Mouse (Mus musculus): ENCODE results near the gene Znfx1. TPM values are rescaled to one million over a fixed set of nuclear protein-coding genes. Genes with fewer than 3 reads are reported as not detected.
"Not testable (repeated sequence)": the region's sequence is repeated elsewhere in the genome, so short reads cannot be mapped to it uniquely, and the experiment has no call there.

The Znfx1 gene
- polyA plus RNA-seq, 1 experiment from 2014 or later = 6.5 TPM

GRCm38 (mm10) chr2:167028553-167028952 lies 34.3 kb downstream of the Znfx1 start:
- no peaks in the 10 kb centered on the region for H3K9me3 ChIP-seq
- peaks cover 96% of the 10 kb centered on the region for H3K36me3 ChIP-seq
- DNase-seq (ENCODE audit: low spot score) = no peak
- WGBS = 97% methylated on average over 7 of the region's 7 CpGs
- H3K4me3 ChIP-seq = no peak overlapping the region
- no peaks in the 10 kb centered on the region for H3K4me1 ChIP-seq
- no peak overlapping the region for H3K27ac ChIP-seq
- no peaks in the 10 kb centered on the region for H3K27me3 ChIP-seq (ENCODE audit: insufficient read depth, poor library complexity, severe bottlenecking)

- peaks cover 67% of the 10 kb centered on the region for H3K36me3 ChIP-seq
- no peak overlapping the region for H3K27ac ChIP-seq
- H3K9me3 ChIP-seq = no peaks in the 10 kb centered on the region
- DNase-seq (ENCODE audit: low spot score) = no peak
- WGBS = 92% methylated on average over 10 of the region's 10 CpGs
- no peak overlapping the region for H3K4me3 ChIP-seq
- H3K4me1 ChIP-seq = peaks cover 16% of the 10 kb centered on the region
- no peaks in the 10 kb centered on the region for H3K27me3 ChIP-seq (ENCODE audit: insufficient read depth, poor library complexity, severe bottlenecking)
Measured at GRCm38 (mm10) chr2:167019396-167019795, 43.4 kb downstream of the Znfx1 start.

- Histone ChIP-seq H3K4me1 (peaks cover 16% of the 10 kb centered on the region), H3K27ac (peak overlapping the region; percentile 84), H3K4me3 (peak overlapping the region; percentile 93), H3K27me3 (ENCODE audit: insufficient read depth, poor library complexity, severe bottlenecking) (no peaks in the 10 kb centered on the region), H3K36me3 (peaks cover 32% of the 10 kb centered on the region), H3K9me3 (no peaks in the 10 kb centered on the region)
- WGBS = under 1% methylated on average over 21 of the region's 21 CpGs
- DNase-seq (ENCODE audit: low spot score) = peak; percentile 83
Measured at GRCm38 (mm10) chr2:167015382-167015718, 47.5 kb downstream of the Znfx1 start.

GRCm38 (mm10) chr2:167014702-167015381 lies 48.0 kb downstream of the Znfx1 start, which contains the start of gene Ddx27:
TSS of gene Ddx27 (plus strand) at chr2:167015193.
- H3K27me3 ChIP-seq (ENCODE audit: insufficient read depth, poor library complexity, severe bottlenecking) = no peaks in the 10 kb centered on the region
- peak; percentile 96 for DNase-seq (ENCODE audit: low spot score)
- H3K4me3 ChIP-seq = peak within 1 kb of the TSS; percentile 93
- WGBS = 3% methylated on average over 37 of the region's 37 CpGs
- H3K36me3 ChIP-seq = peaks cover 27% of the 10 kb centered on the region
- peaks cover 16% of the 10 kb centered on the region for H3K4me1 ChIP-seq
- H3K27ac ChIP-seq = peak within 1 kb of the TSS; percentile 84
- no peaks in the 10 kb centered on the region for H3K9me3 ChIP-seq

- Histone ChIP-seq H3K36me3 (no peaks in the 10 kb centered on the region), H3K4me3 (no peak overlapping the region), H3K27ac (no peak overlapping the region), H3K27me3 (ENCODE audit: insufficient read depth, poor library complexity, severe bottlenecking) (no peaks in the 10 kb centered on the region), H3K9me3 (no peaks in the 10 kb centered on the region), H3K4me1 (peaks cover 16% of the 10 kb centered on the region)
- 79% methylated on average over 3 of the region's 3 CpGs for WGBS
- DNase-seq (ENCODE audit: low spot score) = no peak
Measured at GRCm38 (mm10) chr2:167010546-167010945, 52.3 kb downstream of the Znfx1 start.

GRCm38 (mm10) chr2:167009483-167009882 lies 53.3 kb downstream of the Znfx1 start:
- Histone ChIP-seq H3K36me3 (no peaks in the 10 kb centered on the region), H3K27me3 (ENCODE audit: insufficient read depth, poor library complexity, severe bottlenecking) (no peaks in the 10 kb centered on the region), H3K9me3 (no peaks in the 10 kb centered on the region), H3K4me1 (peaks cover 16% of the 10 kb centered on the region), H3K27ac (no peak overlapping the region), H3K4me3 (no peak overlapping the region)
- DNase-seq (ENCODE audit: low spot score) = no peak
- 44% methylated on average over 4 of the region's 4 CpGs for WGBS

- H3K27me3 ChIP-seq (ENCODE audit: insufficient read depth, poor library complexity, severe bottlenecking); H3K36me3 ChIP-seq; H3K27ac ChIP-seq; DNase-seq (ENCODE audit: low spot score); H3K4me3 ChIP-seq; H3K9me3 ChIP-seq: not testable (repeated sequence)
- 71% methylated on average over 4 of the region's 4 CpGs for WGBS
- H3K4me1 ChIP-seq = peaks cover 18% of the 10 kb centered on the region
Measured at GRCm38 (mm10) chr2:167007565-167007964, 55.2 kb downstream of the Znfx1 start.

- Histone ChIP-seq H3K9me3 (no peaks in the 10 kb centered on the region), H3K27me3 (ENCODE audit: insufficient read depth, poor library complexity, severe bottlenecking) (no peaks in the 10 kb centered on the region), H3K4me1 (peaks cover 18% of the 10 kb centered on the region), H3K27ac (no peak overlapping the region), H3K4me3 (no peak overlapping the region), H3K36me3 (no peaks in the 10 kb centered on the region)
- no peak for DNase-seq (ENCODE audit: low spot score)
- WGBS = 75% methylated on average over 13 of the region's 13 CpGs
Measured at GRCm38 (mm10) chr2:167007001-167007491, 55.8 kb downstream of the Znfx1 start.

- H3K9me3 ChIP-seq = no peaks in the 10 kb centered on the region
- H3K27ac ChIP-seq = no peak overlapping the region
- 79% methylated on average over 2 of the region's 2 CpGs for WGBS
- no peak for DNase-seq (ENCODE audit: low spot score)
- H3K27me3 ChIP-seq (ENCODE audit: insufficient read depth, poor library complexity, severe bottlenecking) = no peaks in the 10 kb centered on the region
- peaks cover 18% of the 10 kb centered on the region for H3K4me1 ChIP-seq
- H3K36me3 ChIP-seq = no peaks in the 10 kb centered on the region
- no peak overlapping the region for H3K4me3 ChIP-seq
Measured at GRCm38 (mm10) chr2:167006355-167006754, 56.5 kb downstream of the Znfx1 start.

- H3K27ac ChIP-seq = no peak overlapping the region
- WGBS = 47% methylated on average over 8 of the region's 8 CpGs
- DNase-seq (ENCODE audit: low spot score) = no peak
- H3K27me3 ChIP-seq (ENCODE audit: insufficient read depth, poor library complexity, severe bottlenecking) = no peaks in the 10 kb centered on the region
- peaks cover 13% of the 10 kb centered on the region for H3K4me1 ChIP-seq
- no peaks in the 10 kb centered on the region for H3K36me3 ChIP-seq
- H3K4me3 ChIP-seq = no peak overlapping the region
- no peaks in the 10 kb centered on the region for H3K9me3 ChIP-seq
Measured at GRCm38 (mm10) chr2:167004099-167004854, 58.5 kb downstream of the Znfx1 start.

- Histone ChIP-seq H3K27ac (no peak overlapping the region), H3K9me3 (no peaks in the 10 kb centered on the region), H3K4me1 (peaks cover 6% of the 10 kb centered on the region; the same call in 1 of the 2 replicates), H3K27me3 (ENCODE audit: insufficient read depth, poor library complexity, severe bottlenecking) (no peaks in the 10 kb centered on the region), H3K4me3 (no peak overlapping the region), H3K36me3 (no peaks in the 10 kb centered on the region)
- no peak for DNase-seq (ENCODE audit: low spot score)
- 73% methylated on average over 9 of the region's 9 CpGs for WGBS
Measured at GRCm38 (mm10) chr2:167001486-167001885, 61.3 kb downstream of the Znfx1 start.

GRCm38 (mm10) chr2:166996533-166996894 lies 66.3 kb downstream of the Znfx1 start:
- no peaks in the 10 kb centered on the region for H3K9me3 ChIP-seq
- H3K36me3 ChIP-seq = no peaks in the 10 kb centered on the region
- 41% methylated on average over 8 of the region's 8 CpGs for WGBS
- peaks cover 29% of the 10 kb centered on the region for H3K4me1 ChIP-seq
- no peak for DNase-seq (ENCODE audit: low spot score)
- peak overlapping the region; percentile 93 for H3K27ac ChIP-seq
- H3K27me3 ChIP-seq (ENCODE audit: insufficient read depth, poor library complexity, severe bottlenecking) = no peaks in the 10 kb centered on the region
- peak overlapping the region; percentile 78 for H3K4me3 ChIP-seq

GRCm38 (mm10) chr2:166995796-166996532 lies 66.9 kb downstream of the Znfx1 start, which contains the start of gene Stau1:
TSS of gene Stau1 (minus strand) at chr2:166996299.
- no peaks in the 10 kb centered on the region for H3K27me3 ChIP-seq (ENCODE audit: insufficient read depth, poor library complexity, severe bottlenecking)
- peak; percentile 98 for DNase-seq (ENCODE audit: low spot score)
- H3K36me3 ChIP-seq = no peaks in the 10 kb centered on the region
- H3K27ac ChIP-seq = peak within 1 kb of the TSS; percentile 93
- WGBS = under 1% methylated on average over 86 of the region's 88 CpGs
- H3K4me3 ChIP-seq = peak within 1 kb of the TSS; percentile 78
- H3K9me3 ChIP-seq = no peaks in the 10 kb centered on the region
- peaks cover 35% of the 10 kb centered on the region for H3K4me1 ChIP-seq

Measured in heart, embryonic 10.5 days (tissue).